Mouse (Mus musculus): ENCODE results near the gene Lin52. TPM values are rescaled to one million over a fixed set of nuclear protein-coding genes. Genes with fewer than 3 reads are reported as not detected.

Gene Lin52
- 10 to 100 TPM; 22.6 to 24.1 TPM for total RNA-seq (2021)

DNA sequence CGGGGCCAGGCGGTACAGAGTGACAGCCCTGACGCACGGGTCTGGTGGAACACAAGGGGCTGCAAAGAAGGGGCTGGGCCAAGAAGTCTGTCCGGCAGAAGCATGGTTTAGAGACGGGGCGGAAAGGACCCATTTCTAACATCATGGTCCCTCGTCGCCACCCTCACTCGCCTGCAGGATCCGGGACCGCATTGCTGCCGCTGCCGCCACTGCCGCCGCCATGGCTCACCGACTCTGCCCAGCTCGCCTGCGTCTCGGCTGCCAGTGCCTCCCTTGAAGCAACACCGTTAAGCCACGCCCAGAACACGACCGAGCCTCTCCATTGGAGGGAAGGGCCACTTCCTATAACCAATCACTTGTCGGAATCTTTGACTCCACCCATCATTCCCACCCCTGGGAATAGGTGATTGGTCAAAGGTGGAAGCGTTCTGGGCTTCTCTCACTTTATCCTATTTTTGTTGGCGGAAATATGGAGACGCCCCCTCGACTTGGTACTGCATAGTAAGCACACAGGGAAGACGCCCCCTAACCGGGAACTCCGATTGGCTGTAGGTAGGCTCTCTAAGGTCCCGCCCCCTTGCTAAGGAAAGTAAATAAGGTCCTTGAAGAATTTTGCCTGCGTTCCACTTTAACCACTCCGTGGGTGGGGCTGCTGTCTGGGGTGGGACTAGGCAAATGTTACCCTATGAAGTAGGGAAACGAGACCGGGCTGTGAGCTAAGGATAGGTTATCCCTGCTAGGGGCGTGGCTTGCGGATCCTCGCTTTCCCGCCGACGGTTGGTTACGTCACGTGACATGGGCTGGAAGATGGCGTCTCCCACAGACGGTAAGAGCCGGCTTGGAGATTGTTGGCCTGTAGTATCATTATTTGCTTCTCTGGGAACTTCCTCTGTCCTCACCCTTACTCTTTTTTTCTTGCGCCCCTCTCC lies at the start of gene Lin52, which contains the start of gene Aldh6a1:
Lin52 (plus strand) TSS at position 705 of the 929 bp plus-strand sequence.
Aldh6a1 (minus strand) TSS at position 287 of the 929 bp plus-strand sequence.
- peak; percentile 93 to 95 for DNase-seq

DNA sequence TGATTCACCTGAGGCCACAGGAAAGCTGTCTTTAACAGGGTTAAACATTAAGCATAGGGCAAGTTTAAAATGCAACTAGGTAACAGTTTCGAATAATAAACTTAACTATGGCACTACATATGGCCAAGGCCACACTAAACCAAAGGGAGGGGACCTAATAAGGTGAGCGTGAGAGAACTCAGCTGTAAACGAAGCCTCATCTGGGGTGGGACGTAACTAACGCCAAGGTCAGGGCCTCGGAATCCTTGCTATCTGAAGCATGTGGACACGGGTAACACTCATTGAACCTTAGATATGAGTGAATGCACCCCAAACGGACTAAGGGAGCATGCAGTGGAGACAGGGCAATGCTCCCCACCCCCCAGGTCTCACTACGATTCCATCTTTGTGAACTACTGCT lies 48.3 kb upstream of the Lin52 start:
- DNase-seq = no peak

DNA sequence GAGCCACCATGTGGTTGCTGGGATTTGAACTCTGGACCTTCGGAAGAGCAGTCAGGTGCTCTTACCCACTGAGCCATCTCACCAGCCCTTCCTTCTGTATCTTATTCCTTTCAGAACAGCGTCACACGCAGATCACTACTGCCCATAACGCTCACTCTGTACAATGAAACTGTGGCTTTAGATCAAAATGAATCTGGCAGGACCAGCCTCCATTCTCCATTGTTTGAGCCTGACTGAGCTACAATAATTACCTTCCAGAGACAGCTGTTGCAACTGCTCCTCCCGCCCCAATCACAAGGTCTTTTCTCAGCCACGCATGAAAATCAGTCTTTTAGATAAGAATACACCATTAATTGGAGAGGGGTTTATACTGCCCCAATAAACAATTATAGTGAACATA lies 46.7 kb upstream of the Lin52 start:
- no peak for DNase-seq

DNA sequence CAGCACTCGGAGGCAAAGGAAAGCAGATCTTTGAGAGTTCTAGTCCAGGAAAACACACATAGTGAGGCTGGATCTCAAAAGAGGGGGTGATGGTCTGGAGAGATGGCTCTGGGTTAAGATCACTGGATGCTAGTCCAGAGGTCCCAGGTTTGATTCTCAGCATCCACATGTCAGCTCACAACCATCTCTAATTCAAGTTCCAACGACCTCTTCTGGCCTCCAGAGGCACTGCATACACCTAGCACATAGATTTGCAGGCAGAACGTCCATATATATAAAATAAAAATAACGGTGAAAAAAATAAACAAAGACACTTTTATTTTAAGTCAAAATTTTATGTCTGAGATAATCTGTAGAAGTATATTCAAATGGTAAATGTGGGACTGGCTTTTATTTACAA lies 44.0 kb upstream of the Lin52 start:
- no peak for DNase-seq

DNA sequence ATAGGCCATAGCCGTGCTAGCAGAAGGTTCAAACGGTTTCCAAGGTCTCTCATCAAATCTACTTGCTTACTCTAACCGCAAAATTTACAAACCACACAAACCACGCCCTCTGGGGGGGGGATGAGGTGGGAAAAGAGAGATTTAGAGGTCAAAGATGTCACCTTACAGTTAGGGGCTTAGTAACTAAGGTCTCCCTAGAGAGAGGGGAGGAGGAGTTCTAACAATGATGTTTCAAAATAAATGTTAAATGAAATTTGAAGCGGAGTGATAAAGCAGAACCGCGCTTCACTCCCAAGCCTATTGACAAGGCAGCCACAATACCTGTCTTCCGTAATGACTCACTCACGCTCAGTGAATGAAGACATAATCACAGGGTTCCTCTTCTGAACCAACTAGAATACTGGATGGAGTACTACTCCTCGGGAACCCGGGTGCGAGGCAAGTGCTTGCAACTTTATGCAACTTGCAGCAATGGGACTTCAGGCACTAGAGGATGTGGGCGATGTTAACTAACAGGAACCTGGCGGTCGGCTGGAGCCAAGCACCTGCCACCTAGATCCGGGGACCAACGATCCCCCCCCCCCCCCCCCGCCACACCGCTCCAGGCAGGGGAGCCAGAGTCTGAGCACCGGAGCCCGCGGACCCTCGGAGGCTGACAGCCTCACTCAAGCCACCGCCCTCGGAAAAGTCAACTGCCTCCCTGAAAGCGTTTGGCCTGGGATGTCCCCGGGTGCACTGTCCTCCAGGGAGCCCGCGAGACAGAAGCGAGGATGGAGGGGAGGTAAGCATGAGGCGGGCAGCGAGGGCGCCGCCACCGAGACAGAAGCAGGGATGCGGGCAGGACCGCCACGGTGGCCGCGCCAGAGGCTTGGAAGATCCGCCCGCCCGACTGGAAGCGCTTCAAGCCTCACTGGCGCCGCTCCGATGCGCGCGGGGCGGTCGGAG lies 43.1 kb upstream of the Lin52 start:
- peak in 1 of 2 experiments; percentile 13 for DNase-seq

DNA sequence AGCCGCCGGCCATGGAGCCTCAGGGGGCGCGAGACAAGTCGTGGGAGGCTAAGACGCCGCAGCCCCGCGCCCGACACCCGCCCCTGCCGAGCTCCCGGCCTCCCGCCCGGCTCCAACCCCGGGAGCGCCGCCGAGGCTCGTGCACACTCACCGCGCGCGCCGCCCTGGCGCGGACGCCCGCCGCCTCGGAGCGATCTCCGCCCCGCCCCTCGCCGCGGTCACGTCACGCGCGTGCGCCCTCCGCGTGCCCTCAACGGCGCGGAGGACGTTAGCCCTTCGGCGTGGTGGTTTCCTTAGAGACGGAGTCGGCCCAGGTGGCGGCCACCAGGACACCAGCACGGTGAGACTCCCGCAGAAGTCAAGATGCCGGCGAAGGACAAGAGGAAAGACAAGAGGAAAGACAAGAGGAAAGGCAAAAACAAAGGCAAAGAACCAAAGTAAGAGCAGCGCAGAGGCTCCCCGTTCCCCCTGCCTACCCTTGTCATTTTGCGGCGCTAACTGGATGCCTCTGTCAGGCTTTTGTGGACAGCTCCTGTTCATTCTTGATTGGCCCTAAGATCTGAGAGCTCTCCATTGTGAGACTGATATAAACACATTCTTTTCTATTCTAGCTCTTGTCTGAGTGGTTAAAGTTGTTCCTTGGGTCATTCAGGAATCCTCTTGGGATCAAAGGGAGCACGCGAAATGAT lies 42.3 kb upstream of the Lin52 start, which contains the start of the genes Entpd5 and Bbof1:
Entpd5 (minus strand) TSS at position 211 of the 689 bp plus-strand sequence.
Bbof1 (plus strand) TSS at position 253 of the 689 bp plus-strand sequence.
- DNase-seq = peak; percentile 91 to 93

DNA sequence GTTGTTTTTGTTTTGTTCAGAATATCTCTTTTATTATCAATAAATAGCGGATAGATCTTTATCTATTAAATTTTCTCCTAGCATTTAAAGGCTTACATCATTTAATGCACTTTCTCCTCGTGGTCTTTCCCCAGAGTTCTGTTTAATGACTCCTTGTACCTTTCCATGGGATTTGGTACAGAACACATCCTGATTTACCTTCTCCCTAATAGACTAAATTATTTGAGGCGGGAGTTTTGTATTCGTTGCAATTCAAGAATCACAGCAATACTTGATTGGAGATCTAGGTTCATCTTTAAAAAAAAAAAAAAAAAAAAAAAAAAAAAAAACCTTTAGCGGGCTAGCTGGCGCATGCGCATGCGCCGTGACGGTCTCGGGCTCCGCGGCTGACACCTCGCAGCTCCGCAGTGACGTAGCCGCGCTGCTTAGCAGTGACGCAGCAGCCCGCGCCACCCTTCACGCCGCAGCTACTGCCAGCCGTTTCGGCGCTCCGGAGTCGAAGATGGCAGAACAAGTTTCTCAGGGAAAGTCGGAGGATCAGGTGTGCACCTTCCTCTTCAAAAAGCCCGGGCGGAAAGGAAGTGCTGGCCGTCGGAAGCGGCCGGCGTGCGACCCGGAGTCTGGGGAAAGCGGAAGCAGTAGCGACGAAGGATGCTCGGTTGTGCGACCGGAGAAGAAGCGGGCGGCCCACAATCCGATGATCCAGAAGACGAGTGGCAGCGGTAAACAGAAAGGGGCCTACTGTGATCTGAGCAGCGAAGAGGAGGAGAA lies 34.2 kb upstream of the Lin52 start, which contains the start of gene Rnf113a2:
Rnf113a2 (plus strand) TSS at position 363 of the 771 bp plus-strand sequence.
- peak; percentile 84 for DNase-seq

DNA sequence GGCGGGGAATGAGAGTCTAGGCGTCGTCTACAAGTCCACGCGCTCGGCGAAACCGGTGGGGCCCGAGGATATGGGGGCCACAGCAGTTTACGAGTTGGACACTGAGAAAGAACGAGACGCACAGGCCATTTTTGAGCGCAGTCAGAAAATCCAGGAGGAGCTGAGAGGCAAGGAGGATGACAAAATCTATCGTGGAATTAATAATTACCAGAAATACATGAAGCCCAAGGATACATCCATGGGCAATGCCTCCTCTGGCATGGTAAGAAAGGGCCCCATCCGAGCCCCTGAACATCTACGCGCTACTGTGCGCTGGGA lies 33.7 kb upstream of the Lin52 start:
- DNase-seq = no peak

DNA sequence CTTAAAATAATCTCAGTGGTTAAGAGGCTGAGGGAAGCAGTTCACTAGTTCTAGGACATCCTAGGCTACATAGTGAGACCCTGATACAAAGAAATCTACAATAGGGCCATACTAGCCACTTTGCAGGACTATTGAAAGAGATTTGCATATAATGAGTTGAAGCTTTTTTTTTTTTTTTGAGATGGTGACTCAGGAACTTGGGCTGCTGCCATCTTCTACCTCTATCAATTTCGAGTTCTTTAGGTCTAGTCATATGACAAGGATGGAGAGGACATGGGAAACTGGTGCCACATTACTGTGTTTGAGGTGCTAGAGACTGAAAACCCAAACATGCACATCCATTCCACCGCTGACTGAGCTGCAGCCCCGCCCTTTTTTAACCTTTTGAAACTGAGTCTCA lies 27.2 kb upstream of the Lin52 start:
- DNase-seq = no peak

DNA sequence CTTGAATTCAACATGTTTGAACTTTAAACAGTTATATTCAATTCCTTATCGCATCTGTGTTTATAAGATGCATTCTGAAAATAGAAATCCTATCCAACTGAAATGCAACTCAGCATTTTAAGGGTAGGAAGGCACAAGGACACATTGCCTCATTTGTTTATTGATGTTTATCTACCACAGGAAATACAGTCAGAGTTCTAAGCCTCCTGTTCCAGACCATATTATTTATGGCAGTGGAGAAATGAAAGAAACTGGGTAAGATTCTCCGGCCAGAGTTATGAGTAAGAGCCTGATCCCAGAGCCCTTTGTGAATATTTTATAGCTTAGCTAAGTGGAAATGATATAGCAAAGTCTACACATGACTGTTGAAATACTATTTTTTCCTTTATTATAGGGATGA lies 21.4 kb upstream of the Lin52 start:
- DNase-seq = no peak

DNA sequence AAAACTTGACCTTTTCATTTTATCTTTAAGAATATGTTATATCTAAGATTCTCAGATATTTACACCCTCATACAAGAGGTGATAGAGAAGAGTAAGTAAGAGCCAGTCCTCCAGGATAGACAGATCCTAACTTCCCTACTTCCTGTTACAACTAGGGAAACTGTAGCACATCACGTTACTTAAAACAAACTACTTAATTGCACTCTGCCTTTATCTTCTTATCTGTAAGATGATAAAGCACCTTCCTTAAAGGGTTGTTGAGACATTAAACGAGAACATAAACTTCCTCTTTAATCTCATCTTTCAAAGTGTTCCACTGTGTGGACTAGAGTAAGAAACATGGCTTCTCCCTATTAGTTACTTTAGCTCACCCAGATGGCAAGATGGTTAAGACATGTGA lies 12.5 kb upstream of the Lin52 start:
- DNase-seq = no peak

DNA sequence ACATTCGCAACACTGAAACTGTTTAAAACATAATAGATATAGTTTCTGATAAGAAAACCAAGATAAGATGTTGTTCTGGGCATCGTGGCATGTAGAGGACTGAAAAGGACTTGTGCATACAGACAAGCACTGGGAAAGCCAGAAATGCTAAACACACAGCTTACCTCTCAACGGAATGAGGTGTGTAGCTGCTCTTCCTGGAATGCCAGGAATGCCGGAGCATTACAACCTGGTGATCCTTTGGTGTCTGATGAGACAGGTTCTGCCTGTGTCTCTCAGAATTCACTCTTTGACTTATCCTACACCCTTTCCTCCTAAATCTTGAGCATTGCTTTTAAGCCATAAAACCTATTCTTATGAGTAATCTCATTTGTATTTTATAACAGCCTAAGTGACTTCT lies 8.7 kb upstream of the Lin52 start:
- DNase-seq = no peak

DNA sequence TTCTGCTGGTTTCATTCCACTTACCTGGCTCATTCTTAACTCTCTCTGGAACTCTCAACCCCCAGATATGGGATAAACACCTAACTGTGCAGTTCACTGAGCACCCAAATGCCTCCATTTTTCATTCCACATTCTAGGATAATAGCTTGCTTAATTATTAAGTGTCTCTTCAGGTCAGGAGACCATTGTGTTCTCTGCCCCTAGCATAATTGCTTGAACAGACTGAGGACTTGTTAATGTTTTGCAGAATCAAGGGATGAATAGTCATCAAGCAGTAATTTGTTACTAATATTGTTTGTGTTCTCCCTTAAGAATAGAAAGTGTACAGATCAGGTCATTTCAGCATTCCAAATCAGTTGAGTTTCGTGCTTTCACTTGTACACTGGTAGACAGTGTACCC lies 3.8 kb upstream of the Lin52 start:
- DNase-seq = no peak

DNA sequence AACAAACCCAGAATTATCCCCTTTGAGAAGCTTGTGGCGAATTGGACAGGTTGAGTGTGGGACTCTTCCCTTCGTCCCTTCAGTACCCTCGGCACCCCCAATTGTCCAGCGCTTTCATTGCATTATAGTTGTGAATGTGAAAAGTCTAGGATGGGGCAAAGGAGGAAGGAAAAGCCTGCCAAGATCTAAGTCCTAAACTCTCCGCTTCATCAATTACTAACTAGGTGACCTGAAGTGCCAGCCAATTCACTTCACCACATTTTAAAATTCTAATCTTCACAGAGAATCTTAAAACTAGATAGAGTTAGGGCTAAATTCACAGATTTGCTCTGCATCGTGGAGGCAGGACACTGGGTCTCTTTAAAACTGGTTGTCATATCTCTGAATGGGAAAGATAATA lies 3.0 kb upstream of the Lin52 start:
- DNase-seq = no peak

DNA sequence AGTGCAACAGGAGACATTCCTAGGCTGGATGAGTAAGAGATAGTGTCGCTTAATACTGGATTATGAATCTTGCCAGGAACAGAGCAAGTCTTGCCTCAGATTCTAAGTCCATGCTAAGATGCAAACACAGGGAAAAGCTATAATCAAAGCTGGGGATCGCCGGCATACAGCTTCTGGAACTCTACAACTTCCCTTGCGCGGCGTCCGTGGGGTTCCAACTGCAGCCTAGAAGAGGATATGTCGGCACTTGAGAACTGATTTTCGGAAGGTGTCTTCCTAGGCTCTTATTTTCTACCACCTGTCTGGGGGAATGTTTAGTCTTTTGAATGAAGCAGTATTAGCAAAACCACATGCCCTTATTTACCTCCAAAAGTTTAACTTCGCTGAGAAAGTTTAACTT lies 1.3 kb upstream of the Lin52 start:
- DNase-seq = no peak

DNA sequence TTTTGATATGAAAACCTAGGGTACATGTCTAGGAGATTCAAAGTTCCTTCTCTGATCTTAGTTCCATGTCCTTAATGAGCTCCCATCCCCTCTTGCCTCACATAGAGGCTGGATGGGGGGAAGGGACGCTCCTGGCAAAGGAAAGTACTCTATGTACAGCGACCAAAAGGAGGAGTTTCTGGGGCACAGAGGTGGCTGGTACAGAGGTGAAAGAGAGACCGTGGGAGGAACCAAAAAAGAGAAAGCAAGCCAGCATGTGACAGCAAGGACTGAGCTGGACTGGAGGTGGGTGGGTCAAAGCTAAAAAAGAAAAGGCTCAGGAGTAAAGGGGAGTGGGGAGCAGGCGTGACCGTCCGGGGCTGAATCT lies 888 bp upstream of the Lin52 start:
- DNase-seq = no peak

DNA sequence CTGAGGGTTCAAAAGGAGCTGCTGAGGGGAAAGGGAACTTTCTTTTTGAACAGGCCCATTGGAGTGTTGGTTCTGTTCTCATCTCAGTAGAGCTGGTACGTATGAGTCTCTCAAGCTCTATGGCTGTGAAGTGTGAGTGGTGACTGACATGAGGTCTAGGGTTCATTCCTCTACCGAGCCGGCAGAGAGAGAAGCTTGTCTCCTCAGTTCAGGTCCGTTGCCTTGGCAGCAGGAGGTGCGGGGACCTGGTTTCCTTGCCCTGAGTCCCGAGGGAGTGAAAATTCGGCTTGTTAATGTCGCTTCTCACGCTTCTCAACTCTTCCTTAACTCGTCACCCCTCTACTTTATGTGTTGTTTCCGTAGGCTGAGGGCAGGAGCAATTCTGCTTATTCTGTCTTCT lies 579 bp downstream of the Lin52 start:
- no peak for DNase-seq

DNA sequence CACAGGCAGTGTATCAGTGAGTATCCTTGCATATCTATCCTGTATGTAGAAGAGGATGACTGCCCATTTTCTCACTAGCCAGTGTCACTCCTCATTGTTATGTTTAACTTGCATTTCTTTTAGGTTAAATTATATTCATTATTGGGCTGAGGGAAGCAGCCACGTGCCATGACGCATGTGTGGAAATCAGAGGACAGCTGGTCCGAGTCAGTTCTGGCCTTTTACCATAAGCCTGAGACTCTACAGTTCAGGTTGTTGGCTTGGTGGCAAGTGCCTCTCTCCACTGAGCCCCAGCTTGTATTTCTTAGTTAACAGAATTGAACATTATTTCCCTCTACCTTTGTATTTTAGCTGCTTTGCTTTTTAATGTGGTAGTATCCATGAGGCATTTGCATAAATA lies 5.7 kb downstream of the Lin52 start:
- DNase-seq = no peak

DNA sequence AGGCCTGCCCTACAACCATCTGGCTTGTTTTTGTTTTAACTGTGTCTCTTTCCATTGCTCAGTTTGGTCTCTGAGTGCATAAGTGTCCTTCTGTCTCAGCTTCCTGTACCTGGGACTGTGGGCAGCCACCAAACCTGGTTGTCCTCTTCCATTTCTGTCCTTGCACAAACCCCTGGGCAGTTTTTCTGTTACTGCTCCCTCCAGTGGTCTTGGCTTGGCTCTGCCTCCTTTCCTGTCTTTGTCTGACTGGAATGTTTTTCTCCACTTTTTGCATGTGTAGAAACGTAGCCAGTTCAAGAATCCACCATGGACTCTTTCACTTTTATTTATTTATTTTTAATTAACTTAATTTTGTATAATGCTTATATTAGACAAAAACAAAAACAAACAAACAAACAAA lies 8.6 kb downstream of the Lin52 start:
- no peak for DNase-seq

DNA sequence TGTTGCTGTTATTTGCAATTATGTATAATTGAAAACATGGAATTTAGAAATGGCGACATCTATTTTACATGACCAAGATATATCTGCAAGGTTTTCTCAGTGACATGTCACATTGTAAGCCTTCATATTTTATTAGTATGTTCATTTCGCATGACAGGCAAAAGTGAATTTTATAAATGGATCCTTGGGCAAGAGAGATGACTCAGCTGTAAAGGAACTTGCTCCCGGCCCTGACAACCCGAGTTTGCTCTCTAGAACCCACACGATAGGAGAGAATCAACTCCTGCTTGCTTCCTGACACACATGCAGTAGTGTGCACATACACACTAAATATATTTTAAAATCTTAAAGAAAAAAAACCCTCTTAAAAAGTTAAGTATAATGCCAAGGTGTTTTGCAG lies 10.2 kb downstream of the Lin52 start:
- DNase-seq = no peak

DNA sequence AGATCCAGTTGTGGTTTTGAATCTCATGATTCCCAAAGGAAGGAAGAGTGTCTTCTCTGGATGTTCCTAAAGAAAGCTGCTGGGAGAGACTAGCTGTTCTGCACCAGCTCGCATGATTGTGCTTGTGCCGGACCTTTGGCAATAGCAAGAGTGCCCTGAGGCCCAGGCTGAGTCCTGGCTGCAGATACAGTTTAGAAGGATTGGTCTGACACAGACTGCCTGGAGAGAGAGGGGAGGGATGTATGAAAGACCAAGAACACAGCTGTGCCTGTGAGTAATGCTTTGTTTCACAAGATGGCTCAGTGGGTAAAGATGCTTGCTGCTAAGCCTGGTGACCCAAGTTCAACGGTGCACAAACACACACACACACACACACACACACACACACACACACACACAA lies 11.6 kb downstream of the Lin52 start:
- no peak for DNase-seq

DNA sequence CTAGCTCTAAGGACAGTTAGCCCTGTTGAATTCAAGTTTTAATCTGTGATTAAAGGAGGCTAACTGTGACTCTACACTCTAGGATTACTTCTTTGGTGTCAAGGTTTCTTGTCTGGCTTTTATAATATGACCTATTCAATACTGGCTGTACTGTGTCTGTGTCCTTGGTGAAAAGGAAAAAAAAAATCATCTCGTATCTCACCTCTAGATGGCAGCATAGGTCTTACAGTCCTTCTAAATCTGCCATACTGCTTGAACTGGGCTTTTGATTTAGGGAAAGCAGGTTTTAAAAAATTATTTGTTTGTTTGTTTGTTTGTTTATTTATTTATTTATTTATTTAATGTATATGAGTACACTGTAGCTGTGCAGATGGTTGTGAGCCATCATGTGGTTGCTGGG lies 17.5 kb downstream of the Lin52 start:
- no peak for DNase-seq
